Mouse (Mus musculus): ENCODE results near the gene Lbhd1. TPM values are rescaled to one million over a fixed set of nuclear protein-coding genes. Genes with fewer than 3 reads are reported as not detected.
"Not testable (repeated sequence)": the region's sequence is repeated elsewhere in the genome, so short reads cannot be mapped to it uniquely, and the experiment has no call there.

Gene Lbhd1
- 1 to 10 TPM; 4.7 to 6.3 TPM for total RNA-seq (2021)

GRCm38 (mm10) chr19:8883616-8884015 lies at the start of gene Lbhd1, which contains the start of gene Gm49403:
Lbhd1 (plus strand) TSS chr19:8883732.
Gm49403 (plus strand) TSS chr19:8883930.
- DNase-seq: no peak

GRCm38 (mm10) chr19:8836327-8836726 lies 47.2 kb upstream of the Lbhd1 start:
- DNase-seq: not testable (repeated sequence)

- DNase-seq: peak; percentile 87 to 88
These were observed 46.2 kb upstream of the Lbhd1 start, which contains the start of gene Bscl2 for GRCm38 (mm10) chr19:8837251-8837791. Bscl2 (plus strand) TSS chr19:8837467.

GRCm38 (mm10) chr19:8838041-8838730 lies 45.3 kb upstream of the Lbhd1 start:
- DNase-seq: peak; percentile 28 to 38

- peak; percentile 76 to 77 for DNase-seq
These were observed 44.2 kb upstream of the Lbhd1 start, which contains the start of gene Gng3 for GRCm38 (mm10) chr19:8839103-8839907. Gng3 (minus strand) TSS chr19:8839194.

- peak; percentile 76 to 77 for DNase-seq
These were observed 43.4 kb upstream of the Lbhd1 start for GRCm38 (mm10) chr19:8839908-8840791.

- no peak for DNase-seq
These were observed 42.5 kb upstream of the Lbhd1 start for GRCm38 (mm10) chr19:8841012-8841411.

- no peak for DNase-seq
These were observed 40.6 kb upstream of the Lbhd1 start for GRCm38 (mm10) chr19:8842961-8843360.

- peak; percentile 55 to 69 for DNase-seq
These were observed 39.0 kb upstream of the Lbhd1 start for GRCm38 (mm10) chr19:8844371-8845129.

GRCm38 (mm10) chr19:8848356-8848755 lies 35.2 kb upstream of the Lbhd1 start:
- DNase-seq: no peak

GRCm38 (mm10) chr19:8850402-8850901 lies 33.1 kb upstream of the Lbhd1 start, which contains the start of gene Lrrn4cl:
Lrrn4cl (plus strand) TSS chr19:8850768.
- no peak for DNase-seq

- DNase-seq: no peak
These were observed 31.9 kb upstream of the Lbhd1 start for GRCm38 (mm10) chr19:8851639-8852038.

GRCm38 (mm10) chr19:8852236-8852928 lies 31.1 kb upstream of the Lbhd1 start:
- DNase-seq: no peak

- DNase-seq: no peak
These were observed 30.4 kb upstream of the Lbhd1 start for GRCm38 (mm10) chr19:8853117-8853516.

- no peak for DNase-seq
These were observed 25.8 kb upstream of the Lbhd1 start for GRCm38 (mm10) chr19:8857689-8858088.

GRCm38 (mm10) chr19:8859018-8859417 lies 24.5 kb upstream of the Lbhd1 start:
- DNase-seq: no peak

- no peak for DNase-seq
These were observed 19.3 kb upstream of the Lbhd1 start for GRCm38 (mm10) chr19:8864265-8864664.

GRCm38 (mm10) chr19:8870381-8870780 lies 13.2 kb upstream of the Lbhd1 start:
- DNase-seq: not testable (repeated sequence)

- no peak for DNase-seq
These were observed 12.7 kb upstream of the Lbhd1 start for GRCm38 (mm10) chr19:8870838-8871237.

All from layer of hippocampus, postnatal 36 days (tissue).